Mouse (Mus musculus) CH12.LX (cell line): ENCODE results near the gene Lman2. TPM values are rescaled to one million over a fixed set of nuclear protein-coding genes. Genes with fewer than 3 reads are reported as not detected.

Experiments
- DNase-seq: peaks from one replicate; pipeline ENCODE4 v3.0.0-alpha.2; 2013; ENCODE audit errors: extremely low read depth
- H3K27ac ChIP-seq: 2 replicates; pipeline ENCODE4 v1.5.1; 2012; ENCODE audit warnings: low read depth, mild to moderate bottlenecking, control low read depth, moderate library complexity; ENCODE audit not compliant: insufficient read depth
- H3K27me3 ChIP-seq: replicated peaks from 2 replicates; pipeline ENCODE3; 2012; ENCODE audit warnings: inconsistent platforms
- H3K36me3 ChIP-seq, 2 experiments: replicated peaks in 1 of 2; 2 replicates each; pipeline versions ENCODE3 to v1.6.1; 2012; ENCODE audit warnings: inconsistent platforms in 1 of 2, low read length in 1 of 2, mild to moderate bottlenecking in 1 of 2, mixed read lengths in 1 of 2, moderate library complexity in 1 of 2; ENCODE audit not compliant: control insufficient read depth in 1 of 2, insufficient read depth in 1 of 2
- H3K4me1 ChIP-seq, 2 experiments: 2 replicates each; pipeline ENCODE4 v1.6.1; 2012; ENCODE audit warnings: inconsistent platforms in 1 of 2, moderate library complexity in 1 of 2; ENCODE audit not compliant: insufficient read depth in 2 of 2, control insufficient read depth in 1 of 2
- H3K4me2 ChIP-seq: 2 replicates; pipeline ENCODE4 v1.6.1; 2012; ENCODE audit warnings: low read depth, mild to moderate bottlenecking, control low read depth; ENCODE audit not compliant: poor library complexity, insufficient read depth, severe bottlenecking
- H3K4me3 ChIP-seq, 3 experiments: fragments of 150-350 bp in 1 of 3; sonication (generic) in 1 of 3; replicated peaks in 1 of 3; 2 replicates each; pipeline versions ENCODE3 to v1.5.1; 2011 to 2012; ENCODE audit warnings: low read depth in 2 of 3, low read length in 2 of 3, mild to moderate bottlenecking in 2 of 3, moderate library complexity in 2 of 3, control low read depth in 1 of 3, improper control_type of control experiment in 1 of 3, inconsistent platforms in 1 of 3, mixed read lengths in 1 of 3; ENCODE audit not compliant: poor library complexity in 1 of 3
- H3K79me2 ChIP-seq: replicated peaks from 2 replicates; pipeline ENCODE4 v1.6.1; 2012; ENCODE audit warnings: mild to moderate bottlenecking, moderate library complexity; ENCODE audit not compliant: control insufficient read depth, poor library complexity, insufficient read depth, severe bottlenecking; ENCODE audit errors: extremely low read depth
- H3K9ac ChIP-seq: 2 replicates; pipeline ENCODE4 v1.6.1; 2012; ENCODE audit warnings: low read depth, mild to moderate bottlenecking, control low read depth, moderate library complexity; ENCODE audit not compliant: insufficient read depth
- H3K9me3 ChIP-seq: replicated peaks from 2 replicates; pipeline ENCODE3; 2012; ENCODE audit warnings: low read length, inconsistent platforms, mixed read lengths
- BHLHE40 ChIP-seq: IDR thresholded peaks from 2 replicates; pipeline ENCODE4 v1.6.1; 2011; ENCODE audit warnings: mild to moderate bottlenecking, low read depth, low read length, improper control_type of control experiment
- CHD1 ChIP-seq: IDR thresholded peaks from 2 replicates; pipeline ENCODE4 v1.6.1; 2012; ENCODE audit warnings: low read depth, low read length, improper control_type of control experiment, inconsistent platforms
- CHD2 ChIP-seq: IDR thresholded peaks from 2 replicates; pipeline ENCODE4 v1.6.1; 2011; ENCODE audit warnings: low read length, improper control_type of control experiment
- CTCF ChIP-seq, 2 experiments: IDR thresholded peaks in 1 of 2; conservative IDR thresholded peaks in 1 of 2; 2 replicates each; pipeline ENCODE4 v1.5.1; 2011 to 2012; ENCODE audit warnings: low read depth in 2 of 2, low read length in 2 of 2, improper control_type of control experiment in 1 of 2, inconsistent platforms in 1 of 2, mild to moderate bottlenecking in 1 of 2, moderate library complexity in 1 of 2
- ELF1 ChIP-seq: IDR thresholded peaks from 2 replicates; pipeline ENCODE4 v1.6.1; 2014; ENCODE audit warnings: low read depth, mild to moderate bottlenecking, inconsistent platforms, low read length, improper control_type of control experiment
- GABPA ChIP-seq: IDR thresholded peaks from 2 replicates; pipeline ENCODE4 v1.6.1; 2012; ENCODE audit warnings: low read depth, low read length, improper control_type of control experiment, inconsistent platforms; ENCODE audit not compliant: insufficient replicate concordance
- HCFC1 ChIP-seq: IDR thresholded peaks from 2 replicates; pipeline ENCODE4 v1.6.1; 2012; ENCODE audit warnings: low read depth, mild to moderate bottlenecking, inconsistent platforms, low read length, improper control_type of control experiment
- IRF4 ChIP-seq: IDR thresholded peaks from 2 replicates; pipeline ENCODE4 v1.6.1; 2014; ENCODE audit warnings: low read depth, mild to moderate bottlenecking, inconsistent platforms, low read length, improper control_type of control experiment
- JUN ChIP-seq: IDR thresholded peaks from 2 replicates; pipeline ENCODE4 v1.6.1; 2011; ENCODE audit warnings: low read depth, mild to moderate bottlenecking, low read length, improper control_type of control experiment, moderate library complexity; ENCODE audit not compliant: insufficient read depth
- KAT2A ChIP-seq: IDR thresholded peaks from 2 replicates; pipeline ENCODE4 v1.6.1; 2012; ENCODE audit warnings: low read length, improper control_type of control experiment, inconsistent platforms; ENCODE audit not compliant: insufficient replicate concordance
- MAFK ChIP-seq: IDR thresholded peaks from 2 replicates; pipeline ENCODE4 v1.6.1; 2011; ENCODE audit warnings: low read length, improper control_type of control experiment; ENCODE audit not compliant: insufficient replicate concordance
- MAX ChIP-seq: IDR thresholded peaks from 2 replicates; pipeline ENCODE4 v1.6.1; 2011; ENCODE audit warnings: low read length, improper control_type of control experiment
- MXI1 ChIP-seq: IDR thresholded peaks from 2 replicates; pipeline ENCODE4 v1.6.1; 2011; ENCODE audit warnings: mild to moderate bottlenecking, low read depth, low read length, improper control_type of control experiment
- NELFE ChIP-seq: IDR thresholded peaks from 2 replicates; pipeline ENCODE4 v1.6.1; 2011; ENCODE audit warnings: low read depth, low read length, improper control_type of control experiment
- NRF1 ChIP-seq: IDR thresholded peaks from 2 replicates; pipeline ENCODE4 v1.6.1; 2014; ENCODE audit warnings: low read depth, mild to moderate bottlenecking, inconsistent platforms, low read length, improper control_type of control experiment, moderate library complexity
- PAX5 ChIP-seq: IDR thresholded peaks from 2 replicates; pipeline ENCODE4 v1.6.1; 2012; ENCODE audit warnings: low read length, inconsistent platforms, mixed read lengths
- POLR2A ChIP-seq: IDR thresholded peaks from 2 replicates; pipeline ENCODE4 v1.6.1; 2011; ENCODE audit warnings: low read depth, mild to moderate bottlenecking, improper control_type of control experiment, low read length
- POLR2AphosphoS2 ChIP-seq: IDR thresholded peaks from 2 replicates; pipeline ENCODE4 v1.6.1; 2011; ENCODE audit warnings: low read depth, low read length, improper control_type of control experiment
- RAD21 ChIP-seq: IDR thresholded peaks from 2 replicates; pipeline ENCODE4 v1.6.1; 2011; ENCODE audit warnings: low read depth, mild to moderate bottlenecking, low read length, improper control_type of control experiment, moderate library complexity
- RCOR1 ChIP-seq: conservative IDR thresholded peaks from 2 replicates; pipeline ENCODE4 v1.6.1; 2012; ENCODE audit warnings: low read depth, mild to moderate bottlenecking, inconsistent platforms, low read length, improper control_type of control experiment
- TBP ChIP-seq: conservative IDR thresholded peaks from 2 replicates; pipeline ENCODE4 v1.6.1; 2011; ENCODE audit warnings: low read depth, low read length, improper control_type of control experiment
- USF1 ChIP-seq: IDR thresholded peaks from 2 replicates; pipeline ENCODE4 v1.6.1; 2014; ENCODE audit warnings: low read depth, mild to moderate bottlenecking, inconsistent platforms, low read length, improper control_type of control experiment
- USF2 ChIP-seq: conservative IDR thresholded peaks from 2 replicates; pipeline ENCODE4 v1.6.1; 2011; ENCODE audit warnings: low read depth, low read length, improper control_type of control experiment
- ZC3H11A ChIP-seq: IDR thresholded peaks from 2 replicates; pipeline ENCODE4 v1.6.1; 2012; ENCODE audit warnings: low read depth, mild to moderate bottlenecking, inconsistent platforms, low read length, improper control_type of control experiment
- ZKSCAN1 ChIP-seq: IDR thresholded peaks from 2 replicates; pipeline ENCODE4 v1.6.1; 2012; ENCODE audit warnings: low read depth, inconsistent platforms, low read length, improper control_type of control experiment, borderline replicate concordance
- ZMIZ1 ChIP-seq: IDR thresholded peaks from 2 replicates; pipeline ENCODE4 v1.6.1; 2012; ENCODE audit warnings: low read depth, mild to moderate bottlenecking, inconsistent platforms, low read length, improper control_type of control experiment
- dilution Hi-C: fragments of 300-500 bp; cut with MboI; formaldehyde crosslinking; loops from 2 replicates; pipeline ENCODE4 v1.14.3; 2020; ENCODE audit warnings: low sequenced_read_pairs; ENCODE audit not compliant: extremely low pct_unique_long_range_greater_than_20kb, extremely low pct_ligation_motif_present
- in situ Hi-C: fragments of 300-500 bp; cut with MboI; formaldehyde crosslinking; loops from 3 replicates; pipeline ENCODE4 v1.14.3; 2019; ENCODE audit warnings: low sequenced_read_pairs, low pct_ligation_motif_present, low pct_unique_long_range_greater_than_20kb, mixed read lengths
- polyA plus RNA-seq: library from polyadenylated mRNA; unstranded; fragments of >175 nt; gene quantifications from 2 replicates; pipeline ENCODE4 v1.2.1, GENCODE M21; 2012; ENCODE audit warnings: low read depth; ENCODE audit not compliant: insufficient read length
- total RNA-seq, 2 experiments: library from RNA; depleted of rRNA; stranded (reverse); fragments of 300-350 nt in 1 of 2; fragments of >200 nt in 1 of 2; gene quantifications; 2 replicates each; pipeline ENCODE4 v1.2.3; 2012 to 2014

Gene Lman2
- total and polyA plus RNA-seq, 3 experiments: 94.6 to 174 (median 126) TPM

DNA sequence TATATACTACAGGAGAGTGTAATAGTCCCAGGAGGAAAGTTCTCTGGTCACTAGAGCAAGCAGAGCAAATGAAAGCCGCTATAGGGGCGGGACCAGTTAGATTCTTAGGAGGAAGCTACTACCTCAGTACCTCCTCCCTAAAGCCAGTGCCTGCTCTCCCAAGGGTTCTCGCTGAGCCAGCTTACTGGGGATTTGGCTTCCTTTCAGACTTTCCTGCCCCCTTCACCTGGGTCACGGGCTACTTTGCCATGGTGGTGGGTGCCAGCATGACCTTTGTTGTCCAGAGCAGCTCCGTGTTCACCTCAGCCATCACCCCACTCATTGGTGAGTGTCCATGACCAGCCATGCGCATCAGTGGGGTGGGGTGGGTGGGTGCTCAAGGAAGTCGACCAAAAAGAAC lies 49.2 kb upstream of the Lman2 start:
- Histone ChIP-seq H3K9ac (no peak overlapping the region), H3K4me1 (no peaks in the 10 kb centered on the region; a peak in 1 of 4 replicates)
- TF ChIP-seq MXI1 (no peak), IRF4 (no peak), KAT2A (no peak), CHD1 (no peak), RAD21 (no peak), GABPA (no peak), ELF1 (no peak), MAFK (no peak), CHD2 (no peak), PAX5 (no peak), BHLHE40 (no peak), ZKSCAN1 (no peak), NRF1 (no peak), CTCF (conservative IDR thresholded peaks at IDR 0.05 in 1 of 2, IDR thresholded peaks at IDR 0.05 in 1 of 2; ENCODE audit: low read depth in 2 of 2, low read length in 2 of 2) (no peak), POLR2AphosphoS2 (no peak), MAX (no peak), JUN (no peak), TBP (no peak), ZMIZ1 (no peak)
- TF ChIP-seq, all 38 proteins: peak for 0
- H3K9me3 ChIP-seq: no peaks in the 10 kb centered on the region
- H3K27me3 ChIP-seq: peaks cover 37% of the 10 kb centered on the region
- H3K27ac ChIP-seq: no peak overlapping the region
- dilution Hi-C loops: no loop called here
- no peaks in the 10 kb centered on the region for H3K36me3 ChIP-seq
- H3K4me3 ChIP-seq: no peak overlapping the region
- in situ Hi-C loops: no loop called here
- no peak for DNase-seq
- no peaks in the 10 kb centered on the region for H3K79me2 ChIP-seq
- H3K4me2 ChIP-seq: no peak overlapping the region

DNA sequence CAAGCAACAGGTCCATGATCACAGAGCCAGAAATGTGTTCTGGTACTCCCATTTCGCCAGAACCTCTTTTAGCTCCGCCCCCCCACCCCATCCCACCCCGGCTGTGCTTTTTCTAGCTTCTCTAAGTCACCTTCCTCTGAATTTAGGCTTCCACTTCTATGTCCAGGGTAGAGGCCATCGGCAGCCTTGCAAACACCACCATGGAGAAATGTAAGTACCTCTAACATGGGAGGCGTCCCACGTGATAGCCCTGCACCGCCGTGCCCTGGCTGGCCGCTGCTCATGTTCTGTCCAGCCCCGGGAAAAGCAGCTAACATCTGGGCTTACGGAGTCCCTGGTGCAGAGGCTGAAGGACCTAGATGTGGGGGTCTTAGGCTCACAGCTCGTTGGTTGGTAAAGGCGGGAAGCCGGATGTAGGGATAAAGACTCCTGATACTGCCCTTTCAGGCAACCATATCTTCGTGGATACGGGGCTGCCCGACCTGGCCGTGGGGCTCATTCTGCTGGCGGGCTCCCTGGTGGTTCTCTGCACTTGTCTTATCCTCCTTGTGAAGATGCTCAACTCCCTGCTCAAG lies 46.0 kb upstream of the Lman2 start:
- H3K79me2 ChIP-seq: no peaks in the 10 kb centered on the region
- no peak overlapping the region for H3K4me3 ChIP-seq
- H3K4me2 ChIP-seq: no peak overlapping the region
- TF ChIP-seq POLR2AphosphoS2: no peak
- no peak for TF ChIP-seq USF2
- no peak for TF ChIP-seq USF1
- no peak for TF ChIP-seq TBP
- no peak for TF ChIP-seq CTCF (conservative IDR thresholded peaks at IDR 0.05 in 1 of 2, IDR thresholded peaks at IDR 0.05 in 1 of 2; ENCODE audit: low read depth in 2 of 2, low read length in 2 of 2)
- no peak for TF ChIP-seq POLR2A
- no peak for TF ChIP-seq HCFC1
- TF ChIP-seq ZC3H11A: no peak
- TF ChIP-seq NELFE: no peak
- TF ChIP-seq ZKSCAN1: no peak
- no peak for TF ChIP-seq JUN
- no peak for TF ChIP-seq PAX5
- no peak for TF ChIP-seq RCOR1
- DNase-seq: no peak
- H3K9me3 ChIP-seq: no peaks in the 10 kb centered on the region
- no peaks in the 10 kb centered on the region for H3K36me3 ChIP-seq
- peaks cover 7 to 24% of the 10 kb centered on the region in 2 experiments; a peak in 3 of 4 replicates for H3K4me1 ChIP-seq
- H3K9ac ChIP-seq: no peak overlapping the region
- no peak overlapping the region for H3K27ac ChIP-seq
- dilution Hi-C loops: no loop called here
- peaks cover 48% of the 10 kb centered on the region for H3K27me3 ChIP-seq
- in situ Hi-C loops: loop anchor here (5.0 kb wide), 1 partner anchor 114 kb away; no protein-coding TSS in a partner anchor
